Mouse (Mus musculus) right cerebral cortex, postnatal 36 days (tissue): ENCODE measurements at regions not wholly inside any gene's neighbourhood (a gene's known extent, or its start where the extent isn't known, plus 50 kb on each side); places are given as distances from the start of the nearest gene placed in this dataset.

Experiments used
- DNase-seq, 2 experiments: peaks; one replicate each; pipeline ENCODE4 v3.0.0; 2022; ENCODE audit warnings: low spot score in 2 of 2, mixed read lengths in 1 of 2

GRCm38 (mm10) chr6:95372938-95373337 lies 51.0 kb downstream of the Gm10234 start:
- DNase-seq: no peak

GRCm38 (mm10) chr6:95374266-95374665 lies 52.4 kb downstream of the Gm10234 start:
- DNase-seq: peak; percentile 29 to 33

- DNase-seq: no peak
Measured at GRCm38 (mm10) chr6:95377590-95378245, 55.8 kb downstream of the Gm10234 start.

- no peak for DNase-seq
Measured at GRCm38 (mm10) chr6:95378349-95378748, 56.4 kb downstream of the Gm10234 start.
